Mouse (Mus musculus) gastrocnemius, postnatal 36 days (tissue): ENCODE measurements around the gene Kdm3a. TPM values are rescaled to one million over a fixed set of nuclear protein-coding genes. Genes with fewer than 3 reads are reported as not detected.

Experiments
- DNase-seq, 2 experiments: peaks; one replicate each; pipeline ENCODE4 v3.0.0; 2022
- intact Hi-C: fragments of 180-260 bp; cut with DNase I; formaldehyde crosslinking; loops from one replicate; pipeline ENCODE4 v1.15.1; 2025
- long read RNA-seq, 2 experiments: library from polyadenylated mRNA; stranded (forward); transcript quantifications; one replicate each; pipeline ENCODE4 v2.0.0; 2021
- total RNA-seq, 2 experiments: library from RNA; stranded (reverse); gene quantifications; 2 replicates each; pipeline ENCODE4 v1.2.3; 2021

Kdm3a gene
- 10 to 100 TPM; 11.3 to 13.7 TPM for total RNA-seq
- long read RNA-seq, experiment 1, partial matches to known transcripts: 1 of 2 reads
- long read RNA-seq, experiment 1, other reads (novel, unspliced or antisense): 1 of 2 reads
- long read RNA-seq, experiment 2, partial matches to known transcripts: 1 of 4 reads
- long read RNA-seq, experiment 2, other reads (novel, unspliced or antisense): 3 of 4 reads

DNA sequence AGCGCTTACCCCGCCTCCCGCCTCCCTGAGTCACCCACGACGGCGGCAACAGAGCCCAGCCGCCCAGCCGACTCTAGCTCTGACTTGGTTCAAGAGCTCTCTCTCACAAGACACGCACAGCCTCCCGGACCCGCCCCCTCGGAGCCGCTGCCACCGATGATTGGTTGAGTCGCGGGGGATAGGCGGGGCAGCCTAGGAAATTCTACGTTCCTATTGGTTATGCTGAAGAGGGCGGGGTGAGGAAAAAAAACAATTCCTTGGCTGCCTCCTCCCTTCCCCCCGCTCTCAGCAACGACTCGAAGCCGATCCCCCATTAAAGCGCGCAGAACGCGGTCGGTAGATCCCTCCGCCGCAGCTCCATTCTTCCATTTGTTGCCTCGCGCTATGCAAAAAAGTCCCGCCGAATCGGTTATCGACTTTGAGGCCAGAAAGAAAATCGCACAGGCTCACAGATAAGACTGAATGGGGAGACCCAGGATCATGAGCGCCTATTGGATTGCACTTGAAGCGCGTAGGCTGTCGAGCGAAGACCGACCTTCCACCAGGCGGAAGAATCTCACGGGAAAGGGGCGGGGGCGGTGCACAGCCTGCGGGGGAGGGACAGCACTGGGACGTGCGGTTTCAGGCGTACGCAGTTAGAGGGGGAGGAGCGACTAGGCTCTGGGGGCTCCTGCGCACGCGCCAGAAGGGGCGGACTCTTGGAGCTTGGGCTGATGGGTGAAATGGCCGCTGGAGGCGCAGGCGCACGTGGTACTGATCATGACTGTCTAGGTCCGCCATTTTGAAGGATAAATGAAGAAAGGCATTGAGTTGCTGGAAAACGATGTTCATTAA is at the start of gene Kdm3a:
Kdm3a (minus strand) TSS at position 162 of the 834 bp plus-strand sequence.
- intact Hi-C loops: loop anchor here (5.0 kb wide), 1 partner anchor 169 kb away; no protein-coding TSS in a partner anchor

DNA sequence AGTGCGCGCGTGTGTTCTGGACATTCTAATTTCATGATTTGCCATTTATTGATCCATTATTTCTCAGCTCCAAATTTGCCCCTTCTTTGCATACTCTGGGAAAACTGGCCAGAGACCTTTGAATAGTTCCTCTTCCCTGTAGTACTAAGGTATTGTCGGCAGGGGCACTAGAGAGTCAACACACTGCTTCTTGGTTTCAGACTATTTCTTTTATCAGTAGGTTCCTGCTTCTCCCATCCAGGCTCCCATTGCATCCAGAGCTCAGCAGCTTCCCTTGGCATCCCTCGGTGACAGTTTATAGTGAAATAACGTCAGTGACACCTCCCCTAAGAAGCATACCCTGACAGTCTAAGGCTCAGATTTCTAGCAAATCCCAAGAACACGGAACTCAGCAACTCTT is 46.1 kb upstream of the Kdm3a start:
- DNase-seq: no peak
- intact Hi-C loops: no loop called here

More for the DNA sequence above, at the start of gene Kdm3a:
- peak; percentile 97 to 98 for DNase-seq

DNA sequence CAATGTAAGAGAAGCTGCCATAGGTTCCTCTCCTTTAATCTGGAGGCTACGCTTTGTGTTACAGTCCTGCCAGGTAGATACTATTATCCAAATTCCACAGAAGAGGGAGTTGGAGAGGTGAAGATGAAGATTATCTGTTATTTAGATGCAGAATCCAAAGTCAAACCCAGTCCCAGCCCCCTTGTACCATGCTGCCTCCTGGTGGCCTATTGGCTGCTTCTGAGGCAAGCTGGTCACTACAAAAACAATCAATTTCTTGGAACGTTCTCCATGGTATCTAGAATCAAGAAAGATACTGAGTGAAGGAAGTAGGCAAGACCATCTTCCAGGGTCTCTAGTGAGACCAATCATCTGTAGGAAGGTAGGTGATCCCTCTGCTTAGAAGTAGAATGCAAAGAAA is 40.4 kb upstream of the Kdm3a start:
- no peak for DNase-seq
- intact Hi-C loops: no loop called here

DNA sequence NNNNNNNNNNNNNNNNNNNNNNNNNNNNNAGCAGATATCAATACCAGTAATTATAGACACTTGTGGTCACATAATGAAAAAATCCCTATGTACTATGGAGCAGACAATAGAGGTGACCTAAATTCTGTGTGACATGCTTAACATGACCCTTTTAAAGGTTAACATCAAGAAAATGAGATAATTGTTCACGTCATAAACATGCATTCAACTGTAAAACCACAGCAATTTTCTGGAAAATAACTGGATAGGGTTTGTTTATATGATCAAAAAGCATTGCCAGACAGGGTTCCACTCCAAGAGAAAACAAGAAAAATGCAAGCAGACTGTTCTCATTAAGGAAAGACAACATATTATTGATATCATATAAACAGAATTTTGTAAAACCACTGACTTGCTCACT is 31.7 kb upstream of the Kdm3a start:
- intact Hi-C loops: no loop called here

DNA sequence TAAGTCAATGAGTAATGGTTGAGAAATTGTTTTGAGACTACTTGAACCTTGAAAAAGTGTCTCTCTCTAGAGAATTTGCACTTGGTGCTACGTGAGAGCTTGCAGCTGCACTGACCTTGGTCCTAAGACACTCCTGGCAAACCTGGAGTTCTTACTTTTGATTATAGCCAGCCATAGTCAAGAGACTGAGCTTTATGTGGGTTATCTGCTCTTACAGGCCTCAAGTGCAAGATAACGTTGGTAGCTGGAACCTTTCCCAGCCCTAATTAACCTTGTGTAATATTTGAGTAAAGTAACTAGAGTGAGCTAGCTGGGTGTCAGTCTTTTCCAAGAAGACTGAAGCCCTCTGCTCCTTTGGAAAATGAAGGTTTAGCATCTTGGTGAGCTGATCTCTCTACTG is 25.5 kb upstream of the Kdm3a start:
- intact Hi-C loops: no loop called here

More for the DNA sequence above, 31.7 kb upstream of the Kdm3a start:
- no peak for DNase-seq

DNA sequence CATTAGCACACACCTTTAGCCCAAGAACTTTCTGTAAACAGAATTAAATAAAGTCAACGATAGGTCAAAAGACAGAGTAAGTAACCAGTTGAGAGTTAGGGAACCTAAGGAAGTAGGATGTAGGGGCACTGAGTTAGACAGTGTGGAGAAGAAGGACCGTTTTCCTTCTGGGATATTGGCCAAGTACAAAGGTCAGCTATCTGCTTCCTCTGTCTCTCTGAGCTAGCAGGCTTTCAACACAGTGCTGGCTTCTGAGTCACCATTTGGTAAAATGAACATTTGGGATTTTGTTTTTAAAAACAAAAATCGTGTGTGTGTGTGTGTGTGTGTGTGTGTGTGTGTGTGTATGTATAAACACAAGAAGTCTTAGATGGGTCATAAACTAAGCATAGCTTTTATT is 23.0 kb upstream of the Kdm3a start:
- intact Hi-C loops: no loop called here
- no peak for DNase-seq

More for the DNA sequence above, 25.5 kb upstream of the Kdm3a start:
- no peak for DNase-seq

DNA sequence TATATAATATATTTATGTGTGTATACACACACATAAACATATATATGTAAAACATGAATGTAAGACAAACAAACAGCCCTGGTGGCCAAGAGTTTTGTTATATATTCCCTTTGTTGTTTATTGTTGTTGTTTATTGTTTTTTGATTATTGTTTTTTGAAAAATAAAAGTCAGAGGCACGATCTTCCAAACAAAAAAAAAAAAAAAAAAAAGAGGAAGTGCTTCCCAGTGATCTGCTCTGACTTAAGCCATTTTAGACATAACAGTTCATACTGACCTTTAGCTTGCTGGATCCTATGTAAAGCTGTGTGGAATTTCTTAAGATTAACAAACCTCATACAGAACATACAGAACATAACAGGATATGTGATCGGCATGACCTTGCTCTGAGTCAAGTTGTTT is 19.1 kb upstream of the Kdm3a start:
- intact Hi-C loops: no loop called here
- no peak for DNase-seq

DNA sequence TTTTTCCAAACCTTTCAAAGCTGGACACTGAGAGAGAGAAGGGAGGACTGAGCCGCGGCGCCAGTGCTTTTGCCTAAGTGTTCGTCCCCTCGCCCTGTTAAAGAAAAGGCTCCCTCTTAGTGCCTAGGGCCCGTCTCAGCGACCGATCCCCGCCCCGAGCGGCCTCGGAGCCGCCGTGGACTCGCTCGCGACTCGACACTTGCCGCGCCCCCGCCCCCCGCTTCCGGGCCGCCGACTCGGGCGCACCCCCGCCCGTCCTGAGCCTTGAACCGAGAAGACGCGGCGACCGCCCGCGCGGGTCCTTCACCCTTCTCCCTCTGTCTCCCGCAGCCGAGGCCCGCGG is 333 bp downstream of the Kdm3a start:
- intact Hi-C loops: loop anchor here (5.0 kb wide), 1 partner anchor 170 kb away; no protein-coding TSS in a partner anchor
- no peak for DNase-seq

DNA sequence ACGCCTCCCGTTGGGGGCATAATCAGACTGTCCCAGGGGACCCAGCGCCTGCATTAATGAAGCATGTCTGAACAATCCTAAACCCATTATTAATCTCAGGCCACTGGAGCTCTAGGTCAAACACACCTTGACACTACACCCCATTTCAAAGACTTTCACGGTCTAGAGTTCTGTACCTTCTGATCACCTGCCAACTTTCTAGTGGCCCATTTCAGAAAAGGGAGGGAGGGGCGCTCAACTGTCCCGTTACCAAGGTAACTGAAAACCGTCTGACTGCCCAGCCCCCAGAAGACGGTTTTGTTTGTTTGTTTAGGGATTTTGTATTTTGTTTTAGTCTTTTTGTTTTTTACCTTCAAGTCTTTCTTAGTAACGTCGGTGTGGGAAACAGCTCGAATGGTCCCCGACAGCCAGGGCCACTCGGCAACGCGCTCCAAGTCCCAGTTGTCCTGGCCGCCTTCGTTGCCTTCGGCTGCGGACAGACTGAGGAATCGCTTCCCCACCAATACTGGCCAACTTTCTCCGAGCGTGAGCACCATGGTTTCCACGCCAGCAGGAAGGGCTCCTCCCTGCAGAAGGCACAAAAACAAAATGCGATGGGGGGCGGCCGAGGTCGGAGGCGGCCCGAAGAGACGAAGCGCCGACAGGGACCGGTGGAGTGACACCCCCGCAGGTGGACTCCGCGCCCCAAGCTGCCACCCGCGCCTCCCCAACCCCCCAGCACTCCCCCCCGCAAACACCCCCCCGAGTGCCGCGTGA is 906 bp downstream of the Kdm3a start:
- intact Hi-C loops: loop anchor here (5.0 kb wide), 1 partner anchor 170 kb away; no protein-coding TSS in a partner anchor
- peak; percentile 44 to 57 for DNase-seq

DNA sequence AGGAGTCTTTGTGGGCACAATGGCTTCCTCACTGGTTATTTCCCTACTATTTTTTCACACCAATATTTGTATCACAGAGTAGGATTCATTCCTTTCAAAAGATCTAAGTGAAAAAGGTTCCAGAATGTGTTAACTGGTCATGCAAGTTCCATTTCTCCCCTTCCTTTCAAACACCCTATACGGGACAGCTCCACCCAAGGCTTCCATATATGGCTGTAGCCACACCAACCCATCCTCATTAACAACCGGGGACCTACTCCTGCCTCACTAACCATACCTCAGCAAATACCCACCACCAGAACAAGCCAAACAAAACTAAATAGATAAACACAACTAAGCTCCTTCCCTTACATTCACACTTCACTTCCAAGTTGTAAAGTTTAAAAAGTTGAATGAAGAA is 1.6 kb downstream of the Kdm3a start:
- intact Hi-C loops: loop anchor here (5.0 kb wide), 1 partner anchor 171 kb away; no protein-coding TSS in a partner anchor
- DNase-seq: no peak

DNA sequence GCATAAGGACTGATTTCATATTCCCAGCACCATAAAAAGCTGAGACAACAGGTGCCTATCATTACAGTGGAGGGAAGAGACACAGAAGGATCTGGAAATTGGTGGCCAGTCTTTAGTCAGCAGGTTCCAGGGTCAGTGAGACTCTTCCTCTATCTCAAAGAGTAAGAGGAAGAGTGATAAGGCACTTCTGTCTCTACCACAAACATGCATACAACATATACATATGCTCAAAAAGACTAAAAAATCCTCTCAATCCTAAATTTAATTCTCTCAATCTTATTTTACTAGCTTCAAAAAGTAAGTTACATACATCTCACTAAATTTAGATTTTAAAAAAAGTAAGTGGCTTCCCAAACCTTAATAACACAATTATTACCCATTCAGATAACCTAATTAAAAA is 5.5 kb downstream of the Kdm3a start:
- intact Hi-C loops: no loop called here
- no peak for DNase-seq

DNA sequence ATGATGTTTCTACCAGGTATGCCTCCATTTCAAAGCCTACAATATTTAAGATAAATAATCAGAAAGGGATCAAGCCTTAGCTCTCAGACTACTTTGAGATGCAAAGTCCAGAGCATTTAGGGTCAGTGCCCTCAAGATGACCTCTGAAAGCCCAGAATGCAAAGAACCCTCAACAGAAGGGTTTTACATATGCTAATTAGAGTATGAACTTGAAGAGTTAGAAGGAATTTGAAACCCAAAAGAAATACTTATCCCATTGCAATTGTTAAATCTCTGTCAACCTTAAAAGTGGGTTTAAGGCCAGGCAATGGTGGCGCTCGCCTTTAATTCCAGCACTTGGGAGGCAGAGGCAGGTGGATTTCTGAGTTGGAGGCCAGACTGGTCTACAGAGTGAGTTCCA is 6.8 kb downstream of the Kdm3a start:
- intact Hi-C loops: no loop called here

DNA sequence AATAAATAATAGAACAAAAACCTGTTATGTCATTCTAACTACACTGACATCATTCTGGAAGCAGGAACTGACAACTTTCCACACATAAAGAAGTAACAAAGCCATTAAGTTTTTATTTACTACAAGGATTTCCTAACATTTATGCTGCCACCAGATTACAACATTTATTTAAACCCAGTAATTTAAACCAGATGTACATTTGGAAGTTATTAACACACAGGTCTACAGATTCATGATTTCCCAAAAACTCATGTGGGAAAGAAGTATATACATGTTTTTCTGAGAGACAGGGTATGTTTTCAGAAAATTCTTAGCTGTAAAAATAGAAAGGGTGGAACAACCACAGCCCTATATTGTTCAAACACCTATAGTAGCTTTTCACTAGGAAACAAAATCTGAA is 8.1 kb downstream of the Kdm3a start:
- no peak for DNase-seq
- intact Hi-C loops: no loop called here

More for the DNA sequence above, 6.8 kb downstream of the Kdm3a start:
- no peak for DNase-seq

DNA sequence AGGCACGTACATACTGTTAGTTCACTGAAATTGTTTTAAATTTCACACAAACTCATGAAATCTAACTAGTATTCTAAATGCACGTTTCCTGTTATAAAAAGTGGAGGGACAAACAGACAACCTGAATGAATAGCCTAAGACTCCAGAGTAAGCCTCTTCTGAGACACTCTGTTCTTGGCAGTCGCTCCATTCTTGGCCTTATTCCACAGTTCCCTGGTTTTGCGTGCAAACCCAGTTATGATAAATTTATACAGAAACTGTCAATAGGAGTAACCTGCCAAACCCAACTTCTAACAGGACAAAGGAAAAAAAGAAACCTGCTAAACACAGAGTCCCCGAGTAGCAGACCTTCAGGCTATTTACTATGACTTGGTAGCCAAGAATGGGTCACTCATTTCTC is 10.8 kb downstream of the Kdm3a start:
- DNase-seq: peak in 1 of 2 experiments; percentile 24
- intact Hi-C loops: no loop called here

DNA sequence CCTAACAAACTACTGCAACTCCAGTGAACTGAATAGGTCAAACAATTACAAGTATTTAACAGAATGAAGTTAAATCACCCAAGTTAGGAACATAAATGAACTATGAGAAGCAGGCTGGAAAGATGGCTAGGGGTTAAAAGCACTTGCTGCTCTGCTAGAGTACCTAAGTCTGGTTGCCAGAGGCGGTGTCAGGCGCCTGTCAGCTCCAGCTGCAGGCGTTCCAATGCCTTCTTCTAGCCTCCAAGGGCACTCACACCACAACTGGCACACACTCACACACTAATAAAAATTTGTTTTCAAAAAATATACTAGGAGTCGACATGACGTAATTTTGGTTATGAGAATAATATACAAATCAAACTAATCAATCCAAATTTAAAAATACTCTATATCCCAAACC is 11.2 kb downstream of the Kdm3a start:
- DNase-seq: no peak
- intact Hi-C loops: no loop called here

DNA sequence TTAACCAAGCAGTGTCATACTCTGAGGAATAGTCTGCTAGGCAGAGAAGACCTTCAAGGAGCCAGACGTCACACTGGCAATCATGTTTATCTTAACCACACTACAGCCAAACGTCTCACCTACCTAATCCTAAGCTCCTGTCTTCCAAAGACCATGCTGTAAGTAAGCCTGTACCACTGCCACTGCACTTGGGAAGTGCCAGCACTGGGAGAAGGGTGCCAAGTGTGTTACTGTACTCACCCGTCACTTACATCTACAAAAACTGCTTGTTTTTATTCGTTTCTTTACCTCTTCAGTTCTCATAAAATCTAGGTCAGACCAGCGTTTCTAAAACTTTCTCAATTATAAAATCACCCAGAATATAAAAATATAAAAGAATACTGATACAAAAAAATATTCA is 15.8 kb downstream of the Kdm3a start:
- no peak for DNase-seq
- intact Hi-C loops: no loop called here

DNA sequence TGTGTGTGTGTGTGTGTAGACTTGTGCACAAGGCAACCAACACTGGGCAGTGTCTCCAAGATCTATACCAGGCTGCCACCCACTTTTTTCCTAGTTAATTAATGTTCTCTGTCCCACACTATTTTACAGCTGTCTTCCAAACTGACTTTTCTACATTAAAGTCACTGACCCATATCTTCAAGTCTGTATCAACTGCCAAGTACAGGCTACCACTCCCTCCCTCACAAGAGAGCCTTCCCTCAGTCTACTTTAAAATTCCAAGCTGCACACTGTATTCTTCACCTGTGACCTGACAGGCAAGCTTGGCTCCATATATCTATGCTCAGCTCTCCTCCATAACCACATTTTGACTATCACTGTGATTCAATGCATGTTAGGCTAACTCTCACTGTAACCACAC is 19.6 kb downstream of the Kdm3a start:
- no peak for DNase-seq
- intact Hi-C loops: no loop called here

DNA sequence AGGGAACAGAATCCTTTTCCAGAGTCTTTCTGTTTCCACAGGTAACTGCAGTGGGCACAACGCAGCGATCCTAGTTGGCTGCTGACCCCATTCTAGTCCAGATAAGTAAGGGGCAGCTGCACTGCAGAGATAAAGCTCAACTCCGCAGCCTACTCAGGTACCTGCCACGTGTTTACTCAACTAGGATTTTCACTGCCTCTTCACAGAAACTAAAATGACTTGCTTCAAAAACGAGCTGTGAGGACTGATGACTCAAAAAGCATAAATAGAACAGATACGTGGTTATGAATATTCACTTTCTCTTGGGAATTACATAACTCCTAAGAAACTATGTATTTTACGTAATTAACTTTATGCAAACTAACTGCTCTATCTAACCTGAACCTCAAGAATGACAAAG is 22.8 kb downstream of the Kdm3a start:
- intact Hi-C loops: loop anchor here (10.0 kb wide), 1 partner anchor 285 kb away; no protein-coding TSS in a partner anchor

DNA sequence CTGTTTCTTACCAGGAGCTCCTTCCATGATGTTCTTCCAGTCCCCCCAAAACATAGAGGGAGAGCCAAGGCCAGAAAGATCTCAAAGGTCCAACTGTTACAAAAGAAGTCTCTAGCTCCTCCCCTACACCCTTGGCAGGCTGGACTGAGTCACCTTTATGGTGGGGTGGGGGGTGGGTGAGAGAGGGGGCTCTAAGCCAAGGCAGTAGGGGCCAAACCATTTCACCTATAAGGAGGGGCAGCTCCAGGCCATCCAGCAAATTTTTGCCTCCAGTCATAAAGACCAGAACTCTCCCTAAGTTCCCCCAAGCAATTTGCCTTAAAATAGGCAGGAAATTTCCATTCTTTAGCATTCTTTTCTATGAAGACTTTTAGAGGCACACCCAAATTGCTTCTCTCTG is 23.8 kb downstream of the Kdm3a start:
- intact Hi-C loops: loop anchor here (10.0 kb wide), 1 partner anchor 286 kb away; no protein-coding TSS in a partner anchor
- DNase-seq: no peak

More for the DNA sequence above, 22.8 kb downstream of the Kdm3a start:
- no peak for DNase-seq

DNA sequence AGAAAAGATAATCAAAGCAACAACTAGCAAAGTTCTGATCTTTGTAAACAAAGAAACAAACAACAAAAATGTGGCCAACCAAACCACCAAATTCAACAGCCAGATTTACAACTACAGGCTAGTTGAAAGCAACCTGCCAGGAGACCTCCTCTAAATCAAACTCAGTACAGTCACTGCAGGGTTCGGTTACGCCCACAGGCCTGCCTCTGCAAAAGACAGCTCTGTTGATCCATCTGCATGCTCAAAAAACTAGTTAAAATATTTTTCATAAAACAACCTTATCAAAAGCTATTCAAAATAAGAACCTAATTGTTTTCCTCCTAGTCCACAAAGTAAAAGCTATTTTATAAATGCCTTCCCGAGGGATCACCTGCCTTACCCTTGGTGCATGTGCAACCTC is 25.0 kb downstream of the Kdm3a start:
- intact Hi-C loops: loop anchor here (10.0 kb wide), 1 partner anchor 287 kb away; no protein-coding TSS in a partner anchor
- DNase-seq: no peak

DNA sequence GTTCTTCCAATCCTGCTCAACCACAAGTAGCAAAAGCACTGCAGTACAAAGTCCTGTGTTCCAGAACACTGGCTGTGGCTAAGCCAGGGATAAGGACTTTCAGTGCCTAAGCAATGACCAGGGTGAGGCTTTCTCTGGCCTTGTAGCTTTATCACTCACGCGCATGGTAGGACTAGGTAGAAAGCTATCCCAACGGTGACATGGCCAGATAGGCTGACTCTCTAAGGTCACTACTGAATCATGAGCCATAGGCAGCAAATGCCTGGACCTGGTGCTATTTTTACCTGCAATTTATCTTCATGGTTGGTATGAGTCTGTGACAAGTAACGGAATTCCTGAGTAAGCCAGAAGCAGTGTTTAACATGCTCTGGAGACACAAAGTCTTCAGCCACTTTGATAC is 42.6 kb downstream of the Kdm3a start:
- intact Hi-C loops: no loop called here
- DNase-seq: no peak
